Mouse (Mus musculus) midbrain, embryonic 15.5 days (tissue): ENCODE data around the gene Kcns1. TPM values are rescaled to one million over a fixed set of nuclear protein-coding genes. Genes with fewer than 3 reads are reported as not detected.

Experiments
- ATAC-seq: fragments of 200-750 bp; cut with Nextera tagmentation; replicated peaks from 2 replicates; pipeline ENCODE4 v1.8.0; 2017; ENCODE audit warnings: moderate TSS enrichment
- H3K27ac ChIP-seq: fragments of 300-500 bp; sonication (generic); 2 replicates; pipeline ENCODE4 v1.5.1; 2015; ENCODE audit warnings: mild to moderate bottlenecking, inconsistent platforms
- H3K27me3 ChIP-seq: fragments of 300-500 bp; sonication (generic); replicated peaks from 2 replicates; pipeline ENCODE4 v1.6.1; 2015; ENCODE audit warnings: inconsistent platforms
- H3K36me3 ChIP-seq: fragments of 300-500 bp; sonication (generic); replicated peaks from 2 replicates; pipeline ENCODE4 v1.6.1; 2015; ENCODE audit warnings: inconsistent platforms
- H3K4me1 ChIP-seq: fragments of 300-500 bp; sonication (generic); 2 replicates; pipeline ENCODE4 v1.6.1; 2015; ENCODE audit warnings: inconsistent platforms
- H3K4me2 ChIP-seq: fragments of 300-500 bp; sonication (generic); 2 replicates; pipeline ENCODE4 v1.6.1; 2015; ENCODE audit warnings: inconsistent platforms, mild to moderate bottlenecking, moderate library complexity
- H3K4me3 ChIP-seq: fragments of 300-500 bp; sonication (generic); 2 replicates; pipeline ENCODE4 v1.5.1; 2015; ENCODE audit warnings: mild to moderate bottlenecking, inconsistent platforms
- H3K9ac ChIP-seq: fragments of 300-500 bp; sonication (generic); 2 replicates; pipeline ENCODE4 v1.6.1; 2015; ENCODE audit warnings: mild to moderate bottlenecking, inconsistent platforms
- H3K9me3 ChIP-seq: fragments of 300-500 bp; sonication (generic); 2 replicates; pipeline ENCODE4 v1.6.1; 2016; ENCODE audit warnings: inconsistent platforms
- WGBS: fragments of 180-500 bp; shearing (Covaris S2); methylation state at CpG from one replicate; pipeline ENCODE4 v1.1.7; 2015; ENCODE audit warnings: mixed read lengths; 5-methylcytosine and 5-hydroxymethylcytosine counted together
- polyA plus RNA-seq: library from polyadenylated mRNA; unstranded; fragments of >200 nt; fragmentation: Nextera tagmentation; extraction: Ambion mirVana; gene quantifications from 2 replicates; pipeline ENCODE4 v1.2.1, GENCODE M21; 2015

Kcns1 gene
- polyA plus RNA-seq, 1 experiment from 2014 or later = 1.3 TPM

DNA sequence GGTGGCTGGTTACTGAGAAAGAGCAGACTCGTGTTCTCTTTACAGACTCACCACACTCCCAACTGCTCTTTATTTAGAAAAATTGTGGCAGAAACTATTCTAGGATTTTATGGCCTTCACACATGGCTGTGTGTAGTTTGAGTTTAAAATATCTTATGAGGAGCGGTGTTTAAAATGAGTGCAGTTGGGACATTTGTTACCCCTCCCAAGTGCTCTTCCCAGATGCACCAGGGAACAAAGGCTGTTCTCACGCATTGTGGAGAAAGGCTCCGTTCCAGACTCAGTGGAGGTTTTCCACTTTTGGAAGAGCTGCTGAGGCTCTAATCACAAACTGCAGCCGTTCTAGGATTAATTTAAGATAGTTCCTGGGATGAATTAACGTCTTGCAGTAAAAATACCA, 33.2 kb downstream of the Kcns1 start:
- Histone ChIP-seq H3K4me2 (no peak overlapping the region), H3K27ac (no peak overlapping the region), H3K9me3 (no peaks in the 10 kb centered on the region), H3K9ac (no peak overlapping the region), H3K36me3 (no peaks in the 10 kb centered on the region), H3K4me3 (no peak overlapping the region), H3K27me3 (no peaks in the 10 kb centered on the region), H3K4me1 (peaks cover 13% of the 10 kb centered on the region; the same call in 1 of the 2 replicates)
- 61% methylated on average over 6 of the region's 6 CpGs for WGBS
- ATAC-seq = no peak

DNA sequence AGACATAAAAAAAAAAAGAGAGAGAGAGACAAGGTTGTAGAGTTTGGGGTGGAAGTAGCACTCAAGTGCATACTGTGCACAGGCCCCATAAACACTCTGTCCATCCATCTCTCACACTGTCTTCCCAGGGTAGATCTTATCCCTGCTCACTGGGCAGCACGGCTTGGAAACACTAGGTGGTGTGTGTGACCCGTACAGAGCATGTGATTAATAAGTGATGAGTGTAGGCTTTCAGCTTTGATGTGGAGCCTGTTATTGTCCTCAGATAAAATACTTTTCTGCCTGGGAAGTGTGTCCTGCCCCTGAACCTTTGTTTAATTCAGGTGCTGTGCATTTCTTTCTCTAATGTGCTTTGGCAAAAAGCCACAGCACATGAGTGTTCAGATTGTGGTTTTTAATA, 34.5 kb downstream of the Kcns1 start:
- no peak overlapping the region for H3K27ac ChIP-seq
- H3K27me3 ChIP-seq = no peaks in the 10 kb centered on the region
- peaks cover 13% of the 10 kb centered on the region; the same call in 1 of the 2 replicates for H3K4me1 ChIP-seq
- H3K9ac ChIP-seq = no peak overlapping the region
- no peaks in the 10 kb centered on the region for H3K9me3 ChIP-seq
- no peak overlapping the region for H3K4me3 ChIP-seq
- no peak for ATAC-seq
- no peaks in the 10 kb centered on the region for H3K36me3 ChIP-seq
- WGBS = 15% methylated on average over 2 of the region's 2 CpGs
- H3K4me2 ChIP-seq = no peak overlapping the region

DNA sequence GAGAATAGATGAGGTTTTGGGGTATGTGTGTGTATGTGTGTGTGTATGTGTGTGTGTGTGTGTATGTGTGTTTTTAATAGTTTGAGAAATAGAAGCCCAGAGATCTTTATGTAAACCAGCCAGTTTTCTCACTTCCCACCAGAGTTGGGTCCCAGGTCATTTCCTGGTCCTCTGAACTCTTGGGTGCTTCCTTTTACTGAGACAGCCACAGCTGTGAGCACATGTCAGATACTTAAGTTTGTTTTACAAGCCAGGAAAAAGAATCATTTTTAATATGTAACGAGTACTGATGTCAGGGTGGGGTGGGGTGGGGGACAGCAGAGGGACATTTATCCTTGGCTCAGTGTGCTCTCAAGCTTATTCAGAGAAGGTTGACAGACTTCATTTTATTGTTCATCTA, 35.5 kb downstream of the Kcns1 start:
- 94% methylated on average over 1 of the region's 1 CpGs for WGBS
- ATAC-seq = no peak

DNA sequence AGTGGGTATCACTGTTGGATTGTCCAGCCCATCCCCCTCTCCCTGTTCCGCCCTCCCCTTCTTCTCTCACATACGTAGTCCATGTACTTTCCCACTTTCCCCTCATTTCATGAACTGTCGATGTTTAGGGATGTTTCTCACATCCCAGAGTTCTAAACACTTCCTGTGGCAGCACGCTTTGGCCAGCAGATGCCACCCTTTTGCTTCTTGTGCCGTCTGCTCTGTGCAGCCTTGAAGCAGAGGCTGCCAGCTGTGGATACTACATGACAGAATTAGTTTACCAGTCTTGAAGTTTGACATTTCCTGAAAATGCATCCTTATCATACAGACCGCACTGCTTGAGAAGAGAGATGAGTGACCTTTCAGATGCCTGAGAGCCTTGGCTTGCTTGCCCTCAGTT, 36.4 kb downstream of the Kcns1 start:
- Histone ChIP-seq H3K27ac (no peak overlapping the region), H3K4me2 (no peak overlapping the region), H3K36me3 (no peaks in the 10 kb centered on the region), H3K4me1 (peaks cover 13% of the 10 kb centered on the region; the same call in 1 of the 2 replicates), H3K9ac (no peak overlapping the region), H3K4me3 (no peak overlapping the region), H3K9me3 (no peaks in the 10 kb centered on the region), H3K27me3 (no peaks in the 10 kb centered on the region)
- 54% methylated on average over 6 of the region's 6 CpGs for WGBS
- 0 out of 2 replicates have a peak, but pooled peaks have one; percentile 50 for ATAC-seq

More for the DNA sequence above, 35.5 kb downstream of the Kcns1 start:
- Histone ChIP-seq H3K4me2 (no peak overlapping the region), H3K36me3 (no peaks in the 10 kb centered on the region), H3K9me3 (no peaks in the 10 kb centered on the region), H3K4me1 (peaks cover 13% of the 10 kb centered on the region; the same call in 1 of the 2 replicates), H3K4me3 (no peak overlapping the region), H3K27ac (no peak overlapping the region), H3K27me3 (no peaks in the 10 kb centered on the region), H3K9ac (no peak overlapping the region)

DNA sequence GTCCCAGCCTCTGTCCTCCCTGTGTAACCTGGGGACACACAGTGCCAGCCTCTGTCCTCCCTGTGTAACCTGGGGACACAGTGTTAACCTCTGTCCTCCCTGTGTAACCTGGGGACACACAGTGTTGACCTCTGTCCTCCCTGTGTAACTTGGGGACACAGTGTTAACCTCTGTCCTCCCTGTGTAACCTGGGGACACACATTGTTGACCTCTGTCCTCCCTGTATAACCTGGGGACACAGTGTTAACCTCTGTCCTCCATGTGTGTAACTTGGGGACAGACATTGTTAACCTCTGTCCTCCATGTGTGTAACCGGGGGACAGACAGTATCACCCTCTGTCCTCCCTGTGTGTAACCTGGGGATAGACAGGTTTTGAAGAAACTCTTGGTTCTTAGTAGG, 39.3 kb downstream of the Kcns1 start:
- no peaks in the 10 kb centered on the region for H3K9me3 ChIP-seq
- peaks cover 3% of the 10 kb centered on the region; the same call in 1 of the 2 replicates for H3K4me1 ChIP-seq
- H3K4me3 ChIP-seq = no peak overlapping the region
- H3K9ac ChIP-seq = no peak overlapping the region
- WGBS = 100% methylated on average over 1 of the region's 1 CpGs
- no peaks in the 10 kb centered on the region for H3K27me3 ChIP-seq
- no peak for ATAC-seq
- H3K36me3 ChIP-seq = no peaks in the 10 kb centered on the region
- no peak overlapping the region for H3K4me2 ChIP-seq
- H3K27ac ChIP-seq = no peak overlapping the region

DNA sequence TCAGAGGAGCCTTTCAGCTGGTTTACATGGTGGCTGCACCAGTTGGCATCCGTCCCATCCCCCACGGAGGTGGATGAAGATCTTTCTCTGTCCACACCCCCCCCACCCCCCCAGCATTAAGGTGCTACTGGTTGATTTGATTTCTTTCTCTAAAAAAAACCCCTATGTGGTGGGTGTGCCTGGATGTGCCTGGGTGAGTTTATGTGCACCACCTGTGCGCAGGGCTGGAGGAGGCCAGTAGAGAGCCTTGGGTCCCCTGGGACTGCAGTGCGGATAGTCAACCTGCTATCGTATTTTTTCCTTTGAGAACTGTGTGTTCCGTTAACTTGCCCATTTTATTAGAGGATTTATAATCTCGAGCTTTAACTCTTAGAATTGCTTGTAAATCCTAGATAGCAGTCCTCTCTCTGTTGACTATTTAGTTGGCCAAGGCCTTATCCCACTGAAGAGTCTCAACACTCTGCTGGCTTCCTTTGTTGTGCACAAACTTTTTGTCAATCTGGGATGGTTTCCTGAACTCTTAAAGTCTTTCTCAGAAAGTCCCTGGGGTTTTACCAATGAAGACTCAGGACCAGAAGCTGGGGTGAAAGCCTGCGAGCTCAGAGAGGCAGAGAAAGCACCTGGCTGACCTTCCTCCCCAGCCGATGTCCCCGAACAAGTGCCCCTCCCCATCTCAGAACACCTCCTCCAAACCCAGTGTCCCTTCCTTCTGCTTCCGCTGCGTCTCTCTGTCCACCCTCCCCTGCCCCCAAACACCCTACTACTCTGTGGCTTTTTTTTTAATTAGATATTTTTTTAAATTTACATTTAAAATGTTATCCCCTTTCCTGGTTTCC, 42.1 kb downstream of the Kcns1 start:
- no peak overlapping the region for H3K27ac ChIP-seq
- H3K4me2 ChIP-seq = no peak overlapping the region
- H3K36me3 ChIP-seq = no peaks in the 10 kb centered on the region
- H3K27me3 ChIP-seq = no peaks in the 10 kb centered on the region
- H3K4me1 ChIP-seq = no peaks in the 10 kb centered on the region
- H3K9me3 ChIP-seq = no peaks in the 10 kb centered on the region
- 90% methylated on average over 12 of the region's 12 CpGs for WGBS
- H3K4me3 ChIP-seq = no peak overlapping the region
- no peak overlapping the region for H3K9ac ChIP-seq
- ATAC-seq = no peak

DNA sequence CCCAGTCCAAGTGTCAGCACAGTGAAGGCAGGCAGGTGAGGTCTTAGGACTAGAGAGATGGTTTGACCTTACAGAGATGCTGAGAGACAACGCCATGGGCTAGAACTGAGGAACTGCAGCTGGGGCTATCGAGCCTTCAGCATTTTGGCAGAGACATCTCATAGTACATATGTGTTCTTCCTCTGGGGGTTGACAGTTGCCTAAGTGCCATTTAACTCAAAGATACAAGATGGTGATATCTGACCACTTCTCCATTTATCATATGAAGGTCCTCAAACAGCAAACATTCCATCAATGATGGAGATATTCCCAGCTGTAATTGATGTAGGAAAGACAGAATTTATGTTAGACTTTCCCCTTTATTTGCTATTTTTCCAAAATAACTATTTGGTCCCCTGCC, 43.6 kb downstream of the Kcns1 start:
- no peak for ATAC-seq
- no peak overlapping the region for H3K4me3 ChIP-seq
- H3K9ac ChIP-seq = no peak overlapping the region
- H3K36me3 ChIP-seq = no peaks in the 10 kb centered on the region
- no peaks in the 10 kb centered on the region for H3K27me3 ChIP-seq
- no peak overlapping the region for H3K27ac ChIP-seq
- WGBS = 99% methylated on average over 2 of the region's 2 CpGs
- H3K4me1 ChIP-seq = no peaks in the 10 kb centered on the region
- H3K4me2 ChIP-seq = no peak overlapping the region
- no peaks in the 10 kb centered on the region for H3K9me3 ChIP-seq

DNA sequence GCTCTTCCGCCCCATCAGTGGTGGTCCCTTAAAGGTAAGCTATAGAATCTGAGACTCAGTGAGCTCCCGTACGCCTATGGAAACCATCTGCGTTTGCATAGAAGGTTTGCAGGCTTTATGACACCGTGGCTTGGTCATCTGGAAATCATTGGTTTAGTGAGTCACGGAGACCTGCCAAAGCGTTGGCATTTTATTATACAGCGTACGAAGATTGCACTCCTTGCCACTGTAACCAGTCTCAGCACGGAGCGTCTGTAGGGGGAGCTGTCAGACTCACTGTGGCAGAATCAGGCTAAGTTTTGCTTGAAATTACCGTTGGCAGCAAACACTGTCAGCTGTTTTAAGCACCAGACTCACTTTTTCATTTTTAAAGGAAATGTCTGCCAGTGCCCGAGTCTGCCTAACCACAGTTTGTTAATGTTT, 44.4 kb downstream of the Kcns1 start:
- no peaks in the 10 kb centered on the region for H3K4me1 ChIP-seq
- WGBS = 89% methylated on average over 13 of the region's 13 CpGs

DNA sequence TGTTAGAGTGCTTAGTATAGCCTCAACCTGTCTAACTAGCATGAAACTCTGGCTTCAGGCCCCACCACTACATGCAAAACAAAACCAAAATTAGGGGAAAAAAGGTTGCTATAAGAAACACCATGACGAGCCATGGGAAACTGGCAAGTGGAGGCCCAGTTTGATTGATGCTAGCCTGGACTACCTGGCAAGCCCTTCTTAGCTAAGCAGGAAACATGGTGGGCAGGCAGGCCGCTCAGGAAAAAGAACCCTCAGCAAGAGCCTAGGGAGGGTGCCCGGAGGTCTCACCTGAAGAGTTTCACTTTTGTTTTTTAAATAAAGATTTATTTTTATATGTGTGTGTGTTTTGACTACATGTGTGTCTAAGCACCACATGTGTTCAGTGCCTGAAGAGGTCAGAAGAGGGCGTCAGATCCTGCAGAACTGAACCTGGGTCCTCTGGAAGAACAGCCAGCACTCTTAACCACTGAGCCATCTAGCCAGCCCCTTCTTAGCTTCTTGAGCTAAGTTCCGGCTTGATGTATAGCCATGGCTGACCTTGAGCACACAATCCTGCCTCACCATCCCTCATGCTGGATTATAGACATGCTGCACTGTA, 47.6 kb downstream of the Kcns1 start:
- Histone ChIP-seq H3K4me2 (no peak overlapping the region), H3K9ac (no peak overlapping the region), H3K27me3 (no peaks in the 10 kb centered on the region), H3K4me3 (no peak overlapping the region), H3K36me3 (peaks cover 11% of the 10 kb centered on the region; the same call in 1 of the 2 replicates), H3K9me3 (no peaks in the 10 kb centered on the region), H3K4me1 (no peaks in the 10 kb centered on the region), H3K27ac (no peak overlapping the region)
- WGBS = 80% methylated on average over 5 of the region's 5 CpGs
- no peak for ATAC-seq

More for the DNA sequence above, 44.4 kb downstream of the Kcns1 start:
- Histone ChIP-seq H3K9me3 (no peaks in the 10 kb centered on the region), H3K27me3 (no peaks in the 10 kb centered on the region), H3K36me3 (no peaks in the 10 kb centered on the region), H3K27ac (no peak overlapping the region), H3K9ac (no peak overlapping the region), H3K4me2 (no peak overlapping the region), H3K4me3 (no peak overlapping the region)
- ATAC-seq = no peak

DNA sequence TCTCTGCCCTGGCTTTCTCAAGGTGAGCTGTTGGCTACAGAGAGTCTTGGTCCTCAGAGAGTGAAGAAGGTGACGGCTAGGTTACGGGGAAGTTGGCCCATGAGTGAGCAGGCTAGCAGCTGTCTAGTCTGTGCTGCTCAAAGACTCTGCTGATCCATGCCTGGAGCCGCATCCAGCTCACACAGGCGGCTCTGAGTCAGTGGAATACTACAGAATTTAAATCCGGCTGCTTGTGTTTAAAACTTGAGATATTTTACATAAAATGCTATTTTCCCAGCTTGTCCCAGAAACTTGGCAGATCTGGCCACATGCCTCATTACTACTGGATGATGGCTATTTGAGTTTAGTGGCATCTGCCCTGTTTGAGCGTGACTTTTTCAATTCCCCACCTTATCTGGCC, 51.4 kb downstream of the Kcns1 start:
- Histone ChIP-seq H3K4me3 (no peak overlapping the region), H3K36me3 (peaks cover 15% of the 10 kb centered on the region; the same call in 1 of the 2 replicates), H3K9ac (no peak overlapping the region), H3K27ac (no peak overlapping the region), H3K9me3 (no peaks in the 10 kb centered on the region), H3K4me1 (no peaks in the 10 kb centered on the region), H3K4me2 (no peak overlapping the region), H3K27me3 (no peaks in the 10 kb centered on the region)
- 92% methylated on average over 6 of the region's 6 CpGs for WGBS
- no peak for ATAC-seq

DNA sequence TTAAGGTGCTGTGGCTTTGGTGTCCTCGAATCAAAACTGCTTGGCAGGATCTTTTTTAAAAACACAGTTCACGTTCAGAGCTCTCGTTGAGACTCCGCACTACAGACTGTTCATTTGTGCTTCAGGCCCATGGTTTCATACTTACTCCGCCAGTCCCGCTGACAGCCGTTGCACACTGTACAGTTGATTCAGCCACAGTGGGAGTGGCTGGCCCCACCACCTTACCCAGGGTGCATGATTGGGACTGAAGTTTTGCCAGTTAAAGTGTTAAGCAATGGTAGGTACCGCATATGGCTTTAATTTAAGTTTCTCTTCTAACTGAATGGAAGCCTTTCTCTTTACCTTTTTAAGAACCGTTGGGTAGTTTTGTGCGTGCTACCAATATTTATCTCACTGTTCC, 55.4 kb downstream of the Kcns1 start:
- peaks cover 15% of the 10 kb centered on the region; the same call in 1 of the 2 replicates for H3K36me3 ChIP-seq
- ATAC-seq = no peak
- H3K4me2 ChIP-seq = no peak overlapping the region
- H3K9me3 ChIP-seq = no peaks in the 10 kb centered on the region
- no peaks in the 10 kb centered on the region for H3K4me1 ChIP-seq
- no peak overlapping the region for H3K9ac ChIP-seq
- H3K27ac ChIP-seq = no peak overlapping the region
- H3K4me3 ChIP-seq = no peak overlapping the region
- no peaks in the 10 kb centered on the region for H3K27me3 ChIP-seq
- WGBS = 93% methylated on average over 10 of the region's 10 CpGs

DNA sequence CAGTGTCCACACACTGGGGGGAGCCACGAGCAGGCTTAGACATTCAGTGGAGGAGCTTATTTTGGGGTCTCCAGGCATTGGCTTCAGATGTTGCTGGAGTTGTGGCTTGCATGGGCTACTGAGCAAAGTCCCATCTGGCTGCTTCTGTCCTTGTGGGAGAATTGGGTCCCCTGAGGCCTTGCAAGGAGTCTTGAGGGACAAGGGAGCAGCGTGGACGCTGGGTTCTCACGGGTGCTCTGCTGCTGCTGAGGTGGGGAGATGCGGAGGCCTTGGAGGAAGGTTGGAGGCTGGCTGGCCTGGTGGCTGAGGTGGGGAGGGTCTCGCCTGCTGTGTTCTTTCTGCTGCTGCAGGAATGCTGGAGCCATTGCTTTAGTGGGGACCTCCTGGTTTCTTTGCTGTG, 56.9 kb downstream of the Kcns1 start:
- H3K4me1 ChIP-seq = no peaks in the 10 kb centered on the region
- ATAC-seq = no peak
- no peaks in the 10 kb centered on the region for H3K9me3 ChIP-seq
- no peak overlapping the region for H3K27ac ChIP-seq
- WGBS = 91% methylated on average over 6 of the region's 6 CpGs
- no peak overlapping the region for H3K9ac ChIP-seq
- no peak overlapping the region for H3K4me3 ChIP-seq
- H3K4me2 ChIP-seq = no peak overlapping the region
- no peaks in the 10 kb centered on the region for H3K27me3 ChIP-seq
- peaks cover 8% of the 10 kb centered on the region; the same call in 1 of the 2 replicates for H3K36me3 ChIP-seq
